Mouse (Mus musculus) heart, embryonic 14.5 days (tissue): Measurements from ENCODE around the gene Trmt44. TPM values are rescaled to one million over a fixed set of nuclear protein-coding genes. Genes with fewer than 3 reads are reported as not detected.

ENCODE experiments used
- ATAC-seq: fragments of 200-750 bp; cut with Nextera tagmentation; 2 replicates; pipeline ENCODE4 v1.8.0; 2017; ENCODE audit warnings: low read depth, moderate TSS enrichment; ENCODE audit not compliant: insufficient number of reproducible peaks, insufficient read depth, low FRiP score
- H3K27ac ChIP-seq, 2 experiments: fragments of 200-500 bp in 1 of 2; fragments of 300-500 bp in 1 of 2; sonication (generic) in 1 of 2; replicated peaks in 1 of 2; 2 replicates each; pipeline ENCODE4 v1.5.1; 2012 to 2014; ENCODE audit warnings: low read depth in 2 of 2, low read length in 2 of 2, control low read depth in 1 of 2, mild to moderate bottlenecking in 1 of 2, mixed read lengths in 1 of 2; ENCODE audit not compliant: control insufficient read depth in 1 of 2, insufficient read depth in 1 of 2
- H3K27me3 ChIP-seq: fragments of 300-500 bp; sonication (generic); 2 replicates; pipeline ENCODE4 v1.6.1; 2014; ENCODE audit warnings: mild to moderate bottlenecking, low read length, control low read depth; ENCODE audit not compliant: control insufficient read depth, insufficient read depth
- H3K36me3 ChIP-seq: fragments of 300-500 bp; sonication (generic); 2 replicates; pipeline ENCODE4 v1.6.1; 2014; ENCODE audit warnings: mild to moderate bottlenecking, control low read depth, low read length, mixed read lengths; ENCODE audit not compliant: control insufficient read depth, insufficient read depth
- H3K4me1 ChIP-seq, 2 experiments: fragments of 200-500 bp in 1 of 2; fragments of 300-500 bp in 1 of 2; sonication (generic) in 1 of 2; 2 replicates each; pipeline ENCODE4 v1.6.1; 2012 to 2014; ENCODE audit warnings: low read length in 2 of 2, control low read depth in 1 of 2, mixed read lengths in 1 of 2; ENCODE audit not compliant: control insufficient read depth in 2 of 2, insufficient read depth in 2 of 2
- H3K4me2 ChIP-seq: fragments of 300-500 bp; sonication (generic); 2 replicates; pipeline ENCODE4 v1.6.1; 2014; ENCODE audit warnings: mild to moderate bottlenecking, low read length
- H3K4me3 ChIP-seq, 2 experiments: fragments of 200-500 bp in 1 of 2; fragments of 300-500 bp in 1 of 2; sonication (generic) in 1 of 2; 2 replicates each; pipeline ENCODE4 v1.5.1; 2012 to 2014; ENCODE audit warnings: low read length in 2 of 2, mild to moderate bottlenecking in 2 of 2, control low read depth in 1 of 2, low read depth in 1 of 2, moderate library complexity in 1 of 2; ENCODE audit not compliant: control insufficient read depth in 1 of 2, insufficient read depth in 1 of 2
- H3K9ac ChIP-seq: fragments of 300-500 bp; sonication (generic); 2 replicates; pipeline ENCODE4 v1.6.1; 2014; ENCODE audit warnings: mild to moderate bottlenecking, low read length
- H3K9me3 ChIP-seq: fragments of 300-500 bp; sonication (generic); 2 replicates; pipeline ENCODE4 v1.6.1; 2016; ENCODE audit warnings: low read length, control low read depth; ENCODE audit not compliant: control insufficient read depth
- WGBS: fragments of 180-500 bp; shearing (Covaris S2); extraction: QIAGEN DNeasy Blood & Tissue Kit; methylation state at CpG from one replicate; pipeline ENCODE4 v1.1.7; 2014; 5-methylcytosine and 5-hydroxymethylcytosine counted together
- polyA plus RNA-seq: library from polyadenylated mRNA; unstranded; fragments of >200 nt; fragmentation: Nextera tagmentation; extraction: Ambion mirVana; gene quantifications from 2 replicates; pipeline ENCODE4 v1.2.1, GENCODE M21; 2014

Trmt44 gene
- polyA plus RNA-seq, 1 experiment from 2014 or later, result 5.0 TPM

DNA sequence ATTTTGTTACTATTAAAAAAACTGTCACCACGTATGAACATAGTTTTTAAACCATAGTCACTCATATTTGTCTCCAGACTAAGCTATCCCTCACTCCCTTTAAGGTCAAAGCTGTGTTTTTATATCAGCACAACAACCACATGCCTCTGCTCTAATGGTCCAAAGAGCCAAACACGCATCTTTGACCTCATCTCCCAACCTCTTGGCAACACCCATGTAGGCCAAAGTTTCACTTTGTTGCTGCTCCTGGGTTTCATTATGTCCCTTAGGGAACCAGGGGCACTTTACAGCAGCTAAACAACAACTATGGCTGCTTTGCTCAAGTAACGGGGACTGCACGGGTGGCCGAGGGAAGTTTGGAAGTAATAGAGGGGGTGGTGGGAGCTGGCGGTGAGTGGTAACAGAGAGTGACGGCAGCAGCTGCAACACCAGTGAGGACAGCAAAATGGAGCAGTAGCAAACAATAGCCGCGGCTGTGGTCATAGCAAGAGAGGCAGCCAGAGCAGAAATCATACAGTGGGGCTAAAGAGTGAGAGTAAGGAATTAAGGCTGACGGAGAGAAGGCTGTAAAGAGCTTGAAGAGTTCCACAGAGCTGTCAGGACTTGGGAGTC, 1.6 kb upstream of the Trmt44 start:
- Histone ChIP-seq H3K9ac (no peak overlapping the region), H3K27ac (no peak overlapping the region), H3K4me3 (no peak overlapping the region), H3K27me3 (0 out of 2 replicates have a peak, but pooled peaks cover 5% of the 10 kb centered on the region), H3K4me1 (peaks cover 4 to 11% of the 10 kb centered on the region in 2 experiments), H3K9me3 (no peaks in the 10 kb centered on the region), H3K36me3 (peaks cover 23% of the 10 kb centered on the region), H3K4me2 (no peak overlapping the region)
- ATAC-seq, result no peak
- 84% methylated on average over 10 of the region's 10 CpGs for WGBS

DNA sequence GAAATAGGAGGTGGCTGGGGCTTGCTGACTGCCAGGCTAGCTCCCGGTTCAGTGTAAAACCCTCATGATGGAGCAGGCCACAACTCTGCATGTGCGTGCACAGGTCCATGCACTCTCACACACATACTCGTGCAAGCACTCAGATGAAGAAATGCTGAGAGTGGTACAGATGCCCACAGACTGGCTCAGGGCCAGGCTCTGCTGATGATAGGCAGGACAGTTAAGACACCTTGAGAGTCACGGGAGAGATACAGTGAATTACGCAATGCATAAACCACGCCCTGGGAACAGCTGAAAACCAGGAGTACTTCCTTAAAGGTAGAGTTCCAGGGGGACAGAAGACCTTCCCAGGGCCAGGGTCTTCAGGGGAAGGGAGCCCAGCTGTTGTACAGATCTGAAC, 3.3 kb downstream of the Trmt44 start:
- H3K27ac ChIP-seq, result no peak overlapping the region
- H3K9ac ChIP-seq, result no peak overlapping the region
- H3K4me1 ChIP-seq, result peaks cover 4 to 11% of the 10 kb centered on the region in 2 experiments
- H3K4me2 ChIP-seq, result no peak overlapping the region
- no peaks in the 10 kb centered on the region for H3K9me3 ChIP-seq
- H3K4me3 ChIP-seq, result no peak overlapping the region
- peaks cover 73% of the 10 kb centered on the region for H3K36me3 ChIP-seq
- no peak for ATAC-seq
- no peaks in the 10 kb centered on the region for H3K27me3 ChIP-seq
- WGBS, result 81% methylated on average over 6 of the region's 6 CpGs

GRCm38 (mm10) chr5:35566632-35567031, 8.2 kb downstream of the Trmt44 start:
- Histone ChIP-seq H3K9ac (no peak overlapping the region), H3K36me3 (peaks cover 100% of the 10 kb centered on the region), H3K4me1 (peaks cover 11 to 14% of the 10 kb centered on the region in 2 experiments), H3K4me3 (no peak overlapping the region), H3K9me3 (no peaks in the 10 kb centered on the region), H3K27me3 (no peaks in the 10 kb centered on the region), H3K4me2 (no peak overlapping the region), H3K27ac (no peak overlapping the region)
- no peak for ATAC-seq
- 91% methylated on average over 4 of the region's 4 CpGs for WGBS

GRCm38 (mm10) chr5:35565217-35565616, 9.7 kb downstream of the Trmt44 start:
- Histone ChIP-seq H3K27ac (no peak overlapping the region), H3K27me3 (no peaks in the 10 kb centered on the region), H3K4me3 (no peak overlapping the region), H3K4me2 (no peak overlapping the region), H3K36me3 (peaks cover 96% of the 10 kb centered on the region), H3K9me3 (no peaks in the 10 kb centered on the region), H3K9ac (no peak overlapping the region), H3K4me1 (peaks cover 12 to 16% of the 10 kb centered on the region in 2 experiments)
- no peak for ATAC-seq
- WGBS, result 89% methylated on average over 9 of the region's 9 CpGs

DNA sequence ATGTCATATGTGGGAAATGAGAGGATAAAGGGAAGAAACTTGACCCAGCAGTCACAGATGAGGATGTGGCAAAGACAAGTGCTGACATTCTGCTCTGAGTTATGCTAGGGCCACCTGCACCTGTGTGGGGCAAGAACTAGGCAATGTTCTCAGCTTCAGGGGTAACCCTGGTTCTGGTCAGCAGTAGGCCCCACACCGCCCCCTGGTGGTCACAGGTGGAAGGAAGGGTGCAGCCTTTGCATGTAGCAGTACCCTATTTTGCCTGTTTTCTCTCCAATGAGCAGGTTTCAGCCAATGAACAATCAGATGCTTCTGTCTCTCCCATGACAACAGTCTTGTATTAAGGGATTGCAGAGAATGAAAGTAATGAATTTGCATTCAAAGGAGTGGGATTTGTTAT, 11.4 kb downstream of the Trmt44 start:
- no peak overlapping the region for H3K4me3 ChIP-seq
- 0% methylated on average over 1 of the region's 1 CpGs for WGBS
- no peak overlapping the region for H3K4me2 ChIP-seq
- no peak for ATAC-seq
- peaks cover 83% of the 10 kb centered on the region for H3K36me3 ChIP-seq
- peaks cover 28 to 34% of the 10 kb centered on the region in 2 experiments for H3K4me1 ChIP-seq
- H3K9ac ChIP-seq, result no peak overlapping the region
- H3K27ac ChIP-seq, result no peak overlapping the region
- H3K9me3 ChIP-seq, result no peaks in the 10 kb centered on the region
- H3K27me3 ChIP-seq, result no peaks in the 10 kb centered on the region

- Histone ChIP-seq H3K4me3 (no peak overlapping the region), H3K27me3 (no peaks in the 10 kb centered on the region), H3K9ac (no peak overlapping the region), H3K4me2 (no peak overlapping the region), H3K27ac (peak overlapping the region in 1 of 2 experiments; percentile 48; a peak in 2 of 4 replicates), H3K9me3 (no peaks in the 10 kb centered on the region), H3K36me3 (peaks cover 81% of the 10 kb centered on the region), H3K4me1 (peaks cover 37 to 42% of the 10 kb centered on the region in 2 experiments)
- no peak for ATAC-seq
- WGBS, result 38% methylated on average over 2 of the region's 2 CpGs
These were observed 12.3 kb downstream of the Trmt44 start for GRCm38 (mm10) chr5:35562616-35563015.

GRCm38 (mm10) chr5:35559447-35559846, 15.4 kb downstream of the Trmt44 start:
- H3K27ac ChIP-seq, result peak overlapping the region; percentile 85 to 92
- H3K4me2 ChIP-seq, result peak overlapping the region; percentile 28
- no peak overlapping the region for H3K4me3 ChIP-seq
- peaks cover 80% of the 10 kb centered on the region for H3K36me3 ChIP-seq
- 0 out of 2 replicates have a peak overlapping the region, but pooled peaks have one; percentile 40 for H3K9ac ChIP-seq
- no peaks in the 10 kb centered on the region for H3K27me3 ChIP-seq
- H3K4me1 ChIP-seq, result peaks cover 37 to 46% of the 10 kb centered on the region in 2 experiments
- whole genome bisulfite sequencing, result 5% methylated on average over 8 of the region's 8 CpGs
- peak; percentile 75 for ATAC-seq
- H3K9me3 ChIP-seq, result no peaks in the 10 kb centered on the region
